Mouse (Mus musculus) stomach, postnatal 0 days (tissue): ENCODE data around the gene Pld6. TPM values are rescaled to one million over a fixed set of nuclear protein-coding genes. Genes with fewer than 3 reads are reported as not detected.
A peak's percentile ranks its signal among the peaks of the same experiment; 100 is the strongest.

ENCODE experiments used
- ATAC-seq: fragments of 200-750 bp; cut with Nextera tagmentation; 2 replicates; pipeline ENCODE4 v1.8.0; 2017; ENCODE audit not compliant: low FRiP score, low TSS enrichment
- DNase-seq: peaks from one replicate; pipeline ENCODE4 v3.0.0-alpha.2; 2016; ENCODE audit warnings: low spot score
- H3K27ac ChIP-seq: fragments of 300-500 bp; sonication (generic); replicated peaks from 2 replicates; pipeline ENCODE4 v1.5.1; 2014; ENCODE audit warnings: mild to moderate bottlenecking, control low read depth
- H3K27me3 ChIP-seq: fragments of 300-500 bp; sonication (generic); 2 replicates; pipeline ENCODE4 v1.6.1; 2014; ENCODE audit warnings: low read length; ENCODE audit not compliant: control insufficient read depth, insufficient read depth
- H3K36me3 ChIP-seq: fragments of 300-500 bp; sonication (generic); 2 replicates; pipeline ENCODE4 v1.6.1; 2014; ENCODE audit warnings: low read length, mixed read lengths; ENCODE audit not compliant: control insufficient read depth, insufficient read depth
- H3K4me1 ChIP-seq: fragments of 300-500 bp; sonication (generic); replicated peaks from 2 replicates; pipeline ENCODE4 v1.6.1; 2014; ENCODE audit warnings: antibody characterized with exemption; ENCODE audit not compliant: control insufficient read depth, insufficient read depth
- H3K4me2 ChIP-seq: fragments of 300-500 bp; sonication (generic); replicated peaks from 2 replicates; pipeline ENCODE4 v1.6.1; 2014; ENCODE audit warnings: low read depth, mild to moderate bottlenecking, control low read depth, moderate library complexity
- H3K4me3 ChIP-seq: fragments of 300-500 bp; sonication (generic); 2 replicates; pipeline ENCODE4 v1.5.1; 2014; ENCODE audit warnings: low read depth, low read length, control low read depth
- H3K9ac ChIP-seq: fragments of 300-500 bp; sonication (generic); 2 replicates; pipeline ENCODE4 v1.6.1; 2014; ENCODE audit warnings: mild to moderate bottlenecking, low read length, control low read depth, mixed read lengths
- H3K9me3 ChIP-seq: fragments of 300-500 bp; sonication (generic); 2 replicates; pipeline ENCODE4 v1.6.1; 2016; ENCODE audit warnings: low read length; ENCODE audit not compliant: control insufficient read depth
- CTCF ChIP-seq: IDR thresholded peaks from 2 replicates; pipeline ENCODE4 v1.5.1; 2016; ENCODE audit warnings: antibody characterized with exemption, low read depth, mild to moderate bottlenecking, moderate library complexity
- EP300 ChIP-seq: optimal IDR thresholded peaks from 2 replicates; pipeline ENCODE3; 2016; ENCODE audit warnings: antibody characterized with exemption
- WGBS: fragments of 180-500 bp; shearing (Covaris S2); extraction: QIAGEN DNeasy Blood & Tissue Kit; methylation state at CpG from one replicate; pipeline ENCODE4 v1.1.7; 2014; 5-methylcytosine and 5-hydroxymethylcytosine counted together
- polyA plus RNA-seq: library from polyadenylated mRNA; unstranded; fragments of >200 nt; fragmentation: Nextera tagmentation; extraction: Ambion mirVana; gene quantifications from 2 replicates; pipeline ENCODE4 v1.2.1, GENCODE M21; 2015

The Pld6 gene
- polyA plus RNA-seq, 1 experiment from 2014 or later = 5.9 TPM

DNA sequence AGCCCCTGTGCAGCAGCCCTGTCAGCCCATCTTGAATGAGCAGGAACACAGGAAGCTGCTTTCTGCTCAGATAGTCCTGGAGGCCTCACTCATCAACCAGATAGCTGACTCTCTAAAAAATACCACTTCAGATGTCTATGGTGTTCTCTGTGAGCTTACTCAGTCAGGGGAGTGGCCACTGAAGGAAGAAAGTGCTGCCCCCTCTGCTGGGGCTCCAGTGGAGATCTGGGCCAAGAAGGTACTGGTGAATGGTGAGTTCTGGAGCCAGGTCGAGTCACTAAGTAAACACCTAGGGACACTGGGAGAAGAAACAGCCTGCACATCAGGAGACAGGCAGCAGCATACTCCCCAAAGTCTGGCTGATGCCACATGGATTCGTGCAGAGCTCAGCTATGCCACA lies 27.8 kb downstream of the Pld6 start:
- WGBS = 65% methylated on average over 2 of the region's 2 CpGs

DNA sequence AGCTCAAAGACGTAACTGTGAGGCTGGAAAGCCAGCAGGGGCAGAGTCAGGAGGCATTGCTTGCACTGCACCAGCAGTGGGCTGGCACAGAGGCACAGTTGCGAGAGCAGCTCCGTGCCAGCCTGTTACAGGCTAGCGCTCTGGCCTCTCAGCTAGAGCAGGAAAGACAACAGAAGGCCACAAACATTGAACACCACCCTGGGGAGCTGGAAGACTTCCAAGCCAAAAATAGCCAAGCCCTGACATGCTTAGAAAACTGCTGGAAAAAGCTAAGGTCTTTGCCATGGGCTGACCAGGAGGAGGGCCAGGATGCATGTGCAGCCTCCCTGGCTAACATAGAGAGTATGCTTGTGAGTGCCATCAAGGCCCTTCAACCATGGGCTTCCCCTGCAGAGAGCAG lies 28.3 kb downstream of the Pld6 start:
- 36% methylated on average over 4 of the region's 4 CpGs for WGBS
- Histone ChIP-seq H3K9me3 (no peaks in the 10 kb centered on the region), H3K9ac (no peak overlapping the region), H3K4me1 (peaks cover 2% of the 10 kb centered on the region; the same call in 1 of the 2 replicates), H3K27ac (peak overlapping the region; percentile 45; the same call in 1 of the 2 replicates), H3K27me3 (no peaks in the 10 kb centered on the region), H3K36me3 (peaks cover 60% of the 10 kb centered on the region), H3K4me2 (no peak overlapping the region), H3K4me3 (no peak overlapping the region)
- ATAC-seq = 0 out of 2 replicates have a peak, but pooled peaks have one; percentile 38
- DNase-seq = no peak
- no peak for TF ChIP-seq EP300
- TF ChIP-seq CTCF = peak; percentile 21; the same call in 1 of the 2 replicates

More for the DNA sequence above, 27.8 kb downstream of the Pld6 start:
- 0 out of 2 replicates have a peak, but pooled peaks have one; percentile 5 for ATAC-seq
- Histone ChIP-seq H3K4me1 (peaks cover 2% of the 10 kb centered on the region; the same call in 1 of the 2 replicates), H3K36me3 (peaks cover 60% of the 10 kb centered on the region), H3K4me2 (no peak overlapping the region), H3K4me3 (no peak overlapping the region), H3K9me3 (no peaks in the 10 kb centered on the region), H3K9ac (no peak overlapping the region), H3K27me3 (no peaks in the 10 kb centered on the region), H3K27ac (peak overlapping the region; percentile 45; the same call in 1 of the 2 replicates)
- peak; percentile 16; the same call in 1 of the 2 replicates for TF ChIP-seq CTCF
- no peak for TF ChIP-seq EP300
- DNase-seq = no peak

DNA sequence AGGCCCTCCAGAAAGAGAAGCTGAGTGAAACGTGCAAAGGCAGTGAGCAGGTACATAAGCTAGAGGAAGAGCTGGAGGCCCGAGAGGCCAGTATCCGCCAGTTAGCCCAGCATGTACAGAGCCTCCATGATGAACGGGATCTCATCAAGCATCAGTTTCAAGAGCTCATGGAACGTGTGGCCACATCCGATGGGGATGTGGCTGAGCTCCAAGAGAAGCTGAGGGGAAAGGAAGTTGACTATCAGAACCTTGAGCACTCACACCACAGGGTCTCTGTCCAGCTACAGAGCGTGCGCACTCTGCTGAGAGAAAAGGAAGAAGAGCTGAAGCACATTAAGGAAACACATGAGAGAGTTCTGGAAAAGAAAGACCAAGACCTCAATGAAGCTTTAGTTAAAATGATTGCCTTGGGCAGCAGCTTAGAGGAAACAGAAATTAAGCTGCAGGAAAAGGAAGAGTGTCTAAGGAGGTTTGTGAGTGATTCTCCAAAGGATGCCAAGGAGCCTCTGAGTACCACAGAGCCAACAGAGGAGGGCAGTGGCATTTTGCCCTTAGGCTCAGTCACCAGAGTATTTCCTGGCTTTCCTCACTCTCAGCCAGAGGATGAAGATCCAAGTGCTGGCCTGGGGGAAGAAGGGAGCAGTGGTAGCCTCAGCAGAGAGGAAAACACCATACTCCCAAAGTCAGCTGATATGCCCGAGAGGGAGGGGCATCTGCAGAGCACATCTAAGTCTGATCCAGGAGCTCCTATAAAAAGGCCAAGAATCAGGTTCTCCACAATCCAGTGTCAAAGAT lies 29.1 kb downstream of the Pld6 start:
- Histone ChIP-seq H3K4me1 (peaks cover 2% of the 10 kb centered on the region; the same call in 1 of the 2 replicates), H3K27me3 (no peaks in the 10 kb centered on the region), H3K4me3 (no peak overlapping the region), H3K9me3 (no peaks in the 10 kb centered on the region), H3K36me3 (peaks cover 54% of the 10 kb centered on the region), H3K27ac (peak overlapping the region; percentile 45; the same call in 1 of the 2 replicates), H3K9ac (no peak overlapping the region), H3K4me2 (no peak overlapping the region)
- ATAC-seq (0 out of 2 replicates have a peak, but pooled peaks have one; percentile 14), DNase-seq (no peak)
- 82% methylated on average over 9 of the region's 9 CpGs for WGBS
- TF ChIP-seq EP300 = no peak
- no peak for TF ChIP-seq CTCF

DNA sequence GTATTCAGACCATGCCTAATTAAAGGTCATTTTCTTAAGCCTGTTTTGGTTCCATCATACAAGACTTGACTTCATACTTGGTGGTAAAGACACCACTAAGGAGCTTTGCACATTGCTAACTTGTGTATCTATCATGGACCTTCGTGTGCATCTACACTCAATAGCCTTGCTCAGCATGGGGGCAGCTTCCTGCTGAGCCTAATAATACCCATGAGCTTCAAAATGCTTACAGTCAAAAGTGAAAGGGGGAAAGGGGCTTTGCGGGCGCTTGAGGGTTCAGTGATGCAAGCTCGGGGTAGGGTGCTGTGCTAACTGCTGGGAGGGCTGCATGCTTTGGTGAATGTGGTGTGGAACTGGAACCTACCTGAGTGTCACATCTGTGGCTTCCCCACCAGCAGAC lies 31.1 kb downstream of the Pld6 start:
- TF ChIP-seq EP300 (no peak), CTCF (no peak)
- no peak overlapping the region for H3K27ac ChIP-seq
- H3K4me1 ChIP-seq = peaks cover 2% of the 10 kb centered on the region; the same call in 1 of the 2 replicates
- 85% methylated on average over 4 of the region's 4 CpGs for WGBS
- no peak overlapping the region for H3K9ac ChIP-seq
- peaks cover 62% of the 10 kb centered on the region for H3K36me3 ChIP-seq
- no peak for DNase-seq
- H3K4me2 ChIP-seq = no peak overlapping the region
- H3K4me3 ChIP-seq = no peak overlapping the region
- no peak for ATAC-seq
- H3K9me3 ChIP-seq = no peaks in the 10 kb centered on the region
- H3K27me3 ChIP-seq = no peaks in the 10 kb centered on the region

DNA sequence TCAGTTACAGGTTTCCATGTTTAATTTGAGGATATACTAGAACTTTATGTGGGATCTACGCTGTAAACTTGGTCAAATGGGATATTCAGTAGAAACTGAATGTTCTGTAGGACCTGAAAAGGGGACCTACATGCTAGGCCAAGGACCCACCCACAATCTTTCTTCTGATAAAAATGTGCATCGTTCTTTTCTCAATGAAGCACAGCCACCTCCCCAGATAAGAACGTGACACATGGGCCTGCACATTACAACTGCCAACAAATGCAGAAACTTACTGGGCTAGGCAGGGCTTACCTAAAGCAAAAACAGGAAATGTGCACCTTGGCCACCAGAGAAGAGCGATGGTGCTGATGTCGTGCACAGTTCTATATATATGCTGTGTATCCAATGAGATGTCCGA lies 32.9 kb downstream of the Pld6 start:
- TF ChIP-seq CTCF (no peak), EP300 (no peak)

DNA sequence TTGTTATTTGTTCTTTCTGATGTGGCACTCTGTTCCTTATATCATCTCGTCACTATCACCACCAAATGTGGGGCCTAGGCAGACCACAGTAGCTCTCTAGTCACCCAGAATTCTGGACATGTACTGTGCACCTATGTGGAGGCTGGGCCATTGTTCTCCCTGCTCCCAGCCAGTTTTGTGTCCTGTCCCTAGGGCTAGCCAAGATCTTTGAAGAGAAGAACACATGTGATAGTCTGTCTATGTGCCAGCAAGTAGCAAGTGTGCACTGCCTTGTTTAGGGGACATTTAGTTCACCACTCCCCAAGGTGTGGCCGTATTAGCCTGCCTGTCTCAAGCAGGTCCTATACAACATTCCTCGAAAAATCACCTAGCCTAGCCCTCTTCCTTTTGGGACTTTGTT lies 38.4 kb downstream of the Pld6 start:
- no peak overlapping the region for H3K4me3 ChIP-seq
- no peaks in the 10 kb centered on the region for H3K27me3 ChIP-seq
- H3K4me1 ChIP-seq = no peaks in the 10 kb centered on the region
- TF ChIP-seq CTCF = no peak
- TF ChIP-seq EP300 = no peak
- no peak overlapping the region for H3K4me2 ChIP-seq
- 78% methylated on average over 3 of the region's 3 CpGs for whole genome bisulfite sequencing
- H3K9ac ChIP-seq = no peak overlapping the region
- peaks cover 37% of the 10 kb centered on the region for H3K36me3 ChIP-seq
- DNase-seq (no peak), ATAC-seq (no peak)
- H3K9me3 ChIP-seq = no peaks in the 10 kb centered on the region
- no peak overlapping the region for H3K27ac ChIP-seq

More for the DNA sequence above, 32.9 kb downstream of the Pld6 start:
- Histone ChIP-seq H3K4me1 (peaks cover 2% of the 10 kb centered on the region; the same call in 1 of the 2 replicates), H3K27me3 (no peaks in the 10 kb centered on the region), H3K9me3 (no peaks in the 10 kb centered on the region), H3K27ac (no peak overlapping the region), H3K9ac (no peak overlapping the region), H3K36me3 (peaks cover 63% of the 10 kb centered on the region), H3K4me2 (no peak overlapping the region), H3K4me3 (no peak overlapping the region)
- 91% methylated on average over 6 of the region's 6 CpGs for WGBS
- no peak for ATAC-seq
- no peak for DNase-seq
